Mouse (Mus musculus): ENCODE data around the gene Cd36. TPM values are rescaled to one million over a fixed set of nuclear protein-coding genes. Genes with fewer than 3 reads are reported as not detected.

Gene Cd36
- total RNA-seq, 2 experiments from 2014 or later, result 272 to 471 TPM

DNA sequence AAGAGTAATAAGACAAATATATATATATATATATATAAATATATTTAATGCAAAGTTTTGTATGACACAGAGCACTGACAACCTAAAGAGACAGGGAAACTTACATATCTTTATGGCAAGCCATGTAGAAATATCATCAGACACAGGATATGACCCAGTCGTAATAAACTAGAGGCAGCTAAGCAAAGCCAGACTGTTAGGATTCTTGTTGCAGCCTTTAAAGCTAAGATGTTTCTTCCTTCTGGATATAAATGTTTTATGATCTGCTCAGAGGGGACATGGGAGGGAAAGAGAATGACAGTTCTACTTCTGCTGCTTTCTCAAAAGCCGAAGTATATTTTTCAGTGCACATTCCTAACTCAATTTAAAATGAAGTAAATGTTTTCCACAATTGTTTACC is 14.3 kb downstream of the Cd36 start:
- intact Hi-C loops (cut with DNase I; ENCODE audit: low total_unique reads), result no loop called here

DNA sequence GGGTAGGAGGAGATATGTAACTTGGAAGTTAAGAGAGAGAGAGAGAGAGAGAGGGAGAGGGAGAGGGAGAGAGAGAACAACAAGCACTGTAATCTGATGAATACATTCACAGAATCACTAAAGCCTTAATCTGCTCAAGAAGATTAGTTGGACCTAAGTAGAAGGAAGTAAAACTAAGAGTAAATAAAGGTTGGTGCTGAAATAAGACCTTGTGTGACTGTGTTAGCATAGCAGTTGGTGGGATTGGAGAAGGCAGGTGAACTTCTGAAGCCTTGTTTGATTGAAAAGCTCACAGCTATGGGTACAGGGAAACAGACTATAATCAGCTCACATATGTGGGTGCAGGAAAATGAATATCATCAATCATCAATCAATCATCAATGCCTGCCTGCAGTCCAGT is 23.2 kb downstream of the Cd36 start:
- no peak for DNase-seq
- intact Hi-C loops (cut with DNase I; ENCODE audit: low total_unique reads), result no loop called here

More for the DNA sequence above, 14.3 kb downstream of the Cd36 start:
- DNase-seq, result no peak

DNA sequence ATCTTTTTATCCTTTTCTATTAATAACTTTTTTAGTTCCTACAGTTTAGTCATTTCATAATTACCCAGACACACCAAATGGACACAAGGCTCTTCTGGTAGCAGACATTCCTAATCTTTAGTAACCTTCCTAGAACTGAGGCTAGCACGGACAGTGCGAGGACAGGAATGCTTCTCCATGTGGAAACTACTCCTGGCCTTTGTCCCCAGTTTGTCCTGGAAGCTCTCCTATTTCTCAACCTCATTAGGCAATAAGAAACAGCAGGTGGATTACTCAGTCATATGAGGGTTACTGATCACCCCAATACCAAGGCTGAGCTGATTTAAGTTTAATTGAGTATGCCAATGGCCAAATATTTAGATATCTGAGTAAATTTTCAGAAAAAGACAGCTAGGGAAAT is 25.5 kb downstream of the Cd36 start:
- intact Hi-C loops (cut with DNase I; ENCODE audit: low total_unique reads), result no loop called here
- no peak for DNase-seq

DNA sequence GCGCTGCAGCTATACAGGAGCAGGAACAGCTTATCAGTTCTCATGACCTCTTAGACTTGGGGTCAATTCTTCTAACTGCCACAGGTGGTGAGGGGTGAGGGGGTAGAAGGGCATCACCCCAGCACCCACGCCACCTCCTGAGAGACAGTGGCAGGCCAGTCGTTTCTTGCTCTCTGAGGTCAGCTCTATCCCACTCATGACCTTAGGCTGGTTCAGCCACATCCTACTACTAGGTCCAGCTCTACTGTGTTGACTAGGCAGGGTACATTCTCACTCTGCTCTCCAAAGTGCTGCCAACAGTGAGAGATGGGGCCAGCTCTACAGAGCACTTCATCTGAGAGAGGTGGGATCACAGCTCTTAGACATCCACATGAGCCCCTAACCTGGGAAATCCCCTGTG is 30.2 kb downstream of the Cd36 start:
- intact Hi-C loops (cut with DNase I; ENCODE audit: low total_unique reads), result no loop called here
- no peak for DNase-seq

DNA sequence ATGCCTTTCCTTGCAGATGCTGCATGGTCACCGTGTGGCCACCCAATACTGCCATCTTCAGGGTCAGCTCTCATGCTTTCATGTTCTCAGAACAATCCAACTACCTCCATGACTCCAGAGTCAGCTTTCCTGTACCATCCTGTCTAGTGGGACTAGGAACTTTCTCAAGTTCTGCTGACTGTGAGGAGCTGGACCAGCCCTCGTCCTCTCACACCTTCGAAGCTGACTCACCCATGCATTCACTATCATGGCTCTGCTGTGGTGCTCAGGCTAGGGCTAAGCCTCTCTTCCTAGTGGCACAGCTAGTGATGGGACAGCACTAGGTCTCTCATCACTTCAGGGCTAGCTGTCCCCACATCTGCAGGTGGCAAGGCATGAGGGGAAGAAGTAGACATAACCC is 30.7 kb downstream of the Cd36 start:
- intact Hi-C loops (cut with DNase I; ENCODE audit: low total_unique reads), result no loop called here

DNA sequence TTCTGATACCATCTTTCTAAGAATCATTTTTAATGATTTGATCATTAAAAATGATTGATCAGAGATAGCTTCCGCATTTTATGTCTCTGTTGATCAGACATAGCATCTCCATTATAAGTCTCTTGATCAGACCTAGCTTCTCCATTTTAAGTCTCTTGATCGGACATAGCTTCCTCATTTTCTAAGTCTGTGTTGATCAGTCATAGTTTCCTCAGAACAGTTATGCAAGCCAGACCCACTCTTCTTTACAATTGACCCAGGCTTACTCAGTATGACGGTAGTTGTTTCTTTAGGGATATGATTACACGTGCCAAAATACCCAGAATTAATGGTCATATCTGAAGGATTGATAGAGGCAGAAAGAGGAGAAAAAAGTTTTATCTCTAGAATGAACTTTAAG is 31.3 kb downstream of the Cd36 start:
- intact Hi-C loops (cut with DNase I; ENCODE audit: low total_unique reads), result no loop called here
- no peak for DNase-seq

More for the DNA sequence above, 30.7 kb downstream of the Cd36 start:
- DNase-seq, result no peak

DNA sequence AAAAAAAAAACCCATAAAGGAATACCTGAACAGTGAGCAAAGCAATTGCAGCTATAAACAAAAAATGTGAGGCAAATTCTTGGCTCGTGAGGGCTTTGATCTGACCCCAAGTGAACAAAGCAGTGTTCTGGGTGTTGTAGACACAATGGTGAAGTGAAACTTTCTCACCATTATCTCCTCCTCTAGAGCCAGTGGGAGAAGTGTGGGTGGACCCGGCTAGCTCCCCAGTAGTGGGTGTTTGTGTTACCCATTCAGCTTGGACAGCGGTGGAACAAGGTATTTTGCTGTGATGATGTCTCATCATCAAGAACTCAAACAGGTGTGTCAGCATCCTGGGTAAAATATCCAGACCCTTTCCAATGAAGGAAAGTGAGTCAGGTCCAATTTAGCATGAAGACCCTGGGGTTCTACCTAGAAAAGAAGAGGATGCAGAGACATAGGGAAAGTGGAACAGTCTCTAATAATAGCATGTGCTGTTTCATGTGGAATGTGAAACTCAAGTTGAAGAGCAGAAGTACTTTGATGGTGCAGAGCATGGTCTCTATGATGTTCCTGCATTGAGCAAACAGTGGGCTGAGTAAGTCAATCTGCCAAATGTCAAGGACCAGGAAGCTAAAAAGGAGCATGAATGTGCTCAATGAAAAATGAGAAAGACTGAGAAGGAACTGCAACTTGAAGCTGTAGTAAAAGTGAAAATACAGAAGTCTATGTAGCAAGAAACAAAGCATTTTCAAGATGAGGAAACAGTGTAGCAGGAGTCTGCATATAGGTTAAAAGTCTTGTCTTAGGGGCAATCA is 34.3 kb downstream of the Cd36 start:
- DNase-seq, result no peak
- intact Hi-C loops (cut with DNase I; ENCODE audit: low total_unique reads), result no loop called here

DNA sequence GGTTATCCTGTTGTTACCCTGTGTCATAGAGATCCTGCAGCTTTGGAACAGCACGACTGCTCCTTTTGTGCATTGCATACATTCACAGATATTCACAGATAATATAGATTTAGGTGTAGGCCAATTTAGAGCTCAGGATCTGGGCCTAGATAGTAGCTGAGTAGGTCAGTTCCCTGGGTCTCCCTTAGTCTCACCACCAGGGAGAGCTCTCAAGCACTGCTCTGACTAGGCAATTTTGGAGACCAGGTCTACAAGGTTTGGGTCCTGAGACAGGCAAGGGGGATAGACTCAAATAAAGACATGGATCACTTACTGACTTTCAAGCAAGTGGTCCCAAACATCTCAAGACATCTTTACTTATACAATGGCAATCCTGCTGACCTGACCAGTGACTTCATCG is 38.0 kb downstream of the Cd36 start:
- intact Hi-C loops (cut with DNase I; ENCODE audit: low total_unique reads), result no loop called here
- no peak for DNase-seq

DNA sequence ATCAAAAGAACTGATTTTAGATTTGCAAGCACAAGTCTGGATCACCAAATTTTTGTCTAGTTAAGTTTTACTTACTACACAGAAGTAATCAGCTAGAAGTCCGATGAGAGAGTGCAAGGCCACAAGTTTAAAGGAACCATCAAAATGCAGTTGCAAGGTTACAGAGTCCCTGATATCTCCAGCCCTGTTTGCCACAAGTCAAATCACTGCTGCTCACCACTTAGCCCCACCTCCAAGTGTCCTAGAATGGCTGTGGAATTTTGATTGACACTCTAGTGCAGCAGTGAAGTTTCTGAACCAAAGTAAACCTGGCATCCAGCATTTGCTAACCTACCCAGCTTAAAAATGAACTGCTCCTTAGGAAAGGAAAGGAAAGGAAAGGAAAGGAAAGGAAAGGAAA is 39.0 kb downstream of the Cd36 start:
- intact Hi-C loops (cut with DNase I; ENCODE audit: low total_unique reads), result no loop called here
- DNase-seq, result no peak

DNA sequence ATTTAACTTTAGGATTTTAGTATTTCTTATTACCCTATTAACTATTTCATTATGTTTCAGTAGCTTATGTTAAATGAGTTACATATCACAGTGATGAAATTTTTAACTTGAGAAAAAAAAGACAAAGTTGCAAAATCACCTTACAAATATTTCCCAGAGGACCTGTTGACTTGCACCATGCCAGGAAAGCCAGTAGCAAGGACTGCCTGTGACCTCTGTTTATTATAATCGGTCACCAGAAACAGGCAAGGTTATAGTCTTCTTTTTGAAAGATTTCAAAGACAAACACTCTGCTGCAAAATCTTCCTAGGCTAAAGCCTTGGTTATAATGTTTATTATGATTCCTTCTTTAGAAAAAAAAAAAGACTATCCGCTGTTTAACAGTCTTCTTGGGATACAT is 39.9 kb downstream of the Cd36 start:
- intact Hi-C loops (cut with DNase I; ENCODE audit: low total_unique reads), result no loop called here
- no peak for DNase-seq

DNA sequence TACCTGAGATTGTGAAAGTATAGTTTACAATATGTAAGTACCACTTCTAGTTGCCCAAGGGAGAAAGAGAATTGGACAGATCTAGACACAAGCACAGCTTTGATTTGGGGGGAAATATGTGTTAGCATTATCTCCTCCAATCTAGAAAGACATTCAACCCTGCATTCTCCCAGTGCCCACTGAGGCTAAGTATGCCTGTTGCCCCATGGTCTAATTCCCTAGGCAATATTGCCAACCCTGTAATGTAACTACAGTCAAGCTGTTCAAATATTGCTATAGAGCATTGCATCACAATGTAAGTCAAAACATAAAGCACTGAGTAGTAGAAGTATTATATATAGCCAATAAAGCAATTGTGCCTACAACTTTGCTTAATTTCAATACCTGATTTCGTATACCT is 40.3 kb downstream of the Cd36 start:
- intact Hi-C loops (cut with DNase I; ENCODE audit: low total_unique reads), result no loop called here
- no peak for DNase-seq

DNA sequence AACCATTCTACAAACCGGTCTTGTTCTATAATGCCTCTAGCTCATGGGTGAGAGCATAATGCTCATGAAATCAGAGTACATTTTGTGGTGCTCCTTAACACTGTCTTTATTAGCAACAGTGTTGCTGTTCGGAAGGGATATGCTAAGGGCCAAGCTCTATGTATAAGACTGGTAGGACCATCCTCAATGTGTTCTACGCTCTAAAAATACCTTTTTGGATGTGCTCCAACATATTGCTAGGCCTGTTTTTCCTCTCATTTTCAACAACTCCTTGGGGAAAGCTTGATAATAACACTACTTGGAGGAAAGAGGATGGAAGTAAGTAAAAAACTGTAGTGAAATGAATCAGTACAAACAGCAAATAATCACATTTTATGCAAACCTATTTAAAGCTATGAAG is 44.7 kb downstream of the Cd36 start:
- DNase-seq, result no peak
- intact Hi-C loops (cut with DNase I; ENCODE audit: low total_unique reads), result no loop called here

DNA sequence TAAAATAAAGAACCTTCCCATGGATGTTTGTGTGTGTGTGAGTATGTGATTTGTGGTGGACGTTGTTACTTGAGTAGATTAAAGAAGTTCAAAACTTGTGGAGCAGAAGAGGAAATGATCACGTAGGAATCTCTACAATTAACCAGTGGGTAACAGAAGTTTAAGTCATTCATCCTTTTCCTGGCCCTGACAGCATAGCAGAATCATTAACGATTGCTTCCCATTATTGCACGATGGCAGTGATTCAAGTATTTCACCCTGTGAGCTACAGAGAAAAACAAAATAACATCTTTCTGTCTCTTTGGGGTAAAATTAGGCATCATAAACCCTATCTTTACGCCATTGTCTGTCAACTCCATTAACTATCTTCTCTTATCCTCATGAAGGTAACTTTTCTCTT is 45.3 kb downstream of the Cd36 start:
- intact Hi-C loops (cut with DNase I; ENCODE audit: low total_unique reads), result no loop called here
- no peak for DNase-seq

DNA sequence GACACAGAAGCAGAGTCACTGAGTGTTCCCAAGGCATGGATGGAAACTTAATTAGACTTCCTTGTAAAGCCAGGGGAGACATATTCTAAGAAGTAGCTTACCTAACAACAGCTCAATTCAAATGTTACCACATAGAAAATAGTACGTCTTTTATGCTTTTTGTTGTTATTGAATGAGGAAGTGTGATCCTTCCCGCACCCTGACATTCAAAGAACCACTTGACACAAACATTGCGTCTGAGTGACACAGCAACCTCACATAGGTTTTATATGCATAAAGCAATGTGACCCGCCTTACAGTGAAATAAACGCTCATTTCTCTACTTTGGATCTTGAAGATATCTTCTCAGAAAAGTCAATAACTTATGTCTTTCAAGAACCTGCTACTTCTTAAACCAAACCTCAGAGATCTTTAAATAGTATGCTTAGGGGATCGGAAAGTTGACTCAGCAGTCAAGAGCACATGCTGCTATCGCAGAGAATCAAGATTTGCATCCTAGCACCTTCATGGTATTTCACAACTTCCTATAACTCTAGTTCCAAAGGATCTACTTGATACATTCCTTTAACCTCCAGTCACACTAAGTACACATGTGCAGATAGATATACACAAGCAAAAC is 46.4 kb downstream of the Cd36 start:
- no peak for DNase-seq
- intact Hi-C loops (cut with DNase I; ENCODE audit: low total_unique reads), result no loop called here

DNA sequence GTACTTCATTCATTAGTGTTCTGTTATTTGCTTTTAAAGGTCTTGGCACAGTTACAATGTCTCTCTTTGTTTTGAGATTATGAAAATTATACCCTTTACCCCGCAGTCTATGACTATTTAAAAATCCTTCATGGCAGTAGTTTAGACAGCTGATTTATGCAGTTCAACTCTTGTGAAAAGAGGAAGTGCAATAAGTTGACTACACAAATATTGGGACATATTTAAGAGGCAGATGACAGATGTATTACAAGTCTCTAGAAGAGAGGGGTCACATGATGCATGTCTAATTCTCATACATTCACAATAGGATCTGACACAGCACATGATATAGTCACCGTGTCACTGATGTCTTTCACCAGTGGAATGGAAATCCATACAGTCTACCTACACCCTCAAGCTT is 49.1 kb downstream of the Cd36 start:
- no peak for DNase-seq
- intact Hi-C loops (cut with DNase I; ENCODE audit: low total_unique reads), result no loop called here

DNA sequence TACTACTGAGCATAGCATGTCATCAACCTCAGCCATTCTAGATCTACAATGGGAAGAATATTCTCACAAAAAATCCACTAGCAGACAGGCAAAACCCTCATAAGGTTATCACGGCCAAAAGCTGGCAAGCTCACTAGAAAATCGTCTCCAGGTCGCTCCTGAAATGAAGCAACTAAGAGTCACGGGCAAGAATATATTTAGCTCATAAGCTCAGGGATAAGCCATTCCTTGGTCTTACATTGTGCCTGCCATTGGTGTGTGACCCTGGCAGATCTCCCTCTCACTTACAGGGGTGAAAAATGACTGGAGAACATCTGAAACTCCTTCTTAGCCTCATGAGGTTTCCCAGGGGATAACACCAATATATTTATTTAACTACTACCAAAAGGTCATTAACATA is 52.2 kb downstream of the Cd36 start:
- intact Hi-C loops (cut with DNase I; ENCODE audit: low total_unique reads), result no loop called here
- no peak for DNase-seq

DNA sequence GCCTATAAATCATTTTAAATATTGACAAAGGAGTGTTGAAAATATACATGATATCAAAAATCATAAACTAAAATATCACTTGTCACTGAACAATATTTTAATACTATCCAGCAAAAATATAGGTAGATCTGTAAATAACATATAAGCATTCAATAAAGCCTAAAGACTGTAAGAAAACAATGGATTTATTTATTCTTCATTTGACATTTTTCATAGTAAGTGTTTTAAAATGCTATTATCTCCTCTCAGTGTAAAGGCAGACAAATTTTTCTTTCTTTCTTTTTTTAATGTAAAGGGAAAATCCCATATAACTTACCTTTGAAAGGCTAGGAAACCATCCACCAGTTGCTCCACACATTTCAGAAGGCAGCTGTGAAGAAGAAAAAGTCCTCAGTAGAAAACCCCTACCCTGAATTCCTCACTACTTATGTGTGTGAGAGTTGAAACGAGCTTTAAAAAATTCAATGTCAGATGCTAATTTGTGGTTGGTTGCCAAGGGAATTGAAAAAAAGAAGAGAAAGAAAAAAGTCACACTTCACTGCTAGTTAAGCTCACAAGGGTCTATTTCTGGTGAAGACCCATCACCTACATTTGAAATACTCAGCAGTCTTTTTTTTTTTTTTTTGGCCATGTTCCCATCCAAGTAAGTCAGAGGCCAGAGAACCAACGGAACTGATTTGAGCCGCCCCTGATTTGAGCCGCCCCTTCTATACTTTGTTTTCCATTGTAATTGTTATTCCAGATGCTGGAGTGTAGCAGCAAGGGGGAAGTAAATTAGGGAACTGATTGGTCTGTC is 53.1 kb downstream of the Cd36 start:
- no peak for DNase-seq
- intact Hi-C loops (cut with DNase I; ENCODE audit: low total_unique reads), result no loop called here

DNA sequence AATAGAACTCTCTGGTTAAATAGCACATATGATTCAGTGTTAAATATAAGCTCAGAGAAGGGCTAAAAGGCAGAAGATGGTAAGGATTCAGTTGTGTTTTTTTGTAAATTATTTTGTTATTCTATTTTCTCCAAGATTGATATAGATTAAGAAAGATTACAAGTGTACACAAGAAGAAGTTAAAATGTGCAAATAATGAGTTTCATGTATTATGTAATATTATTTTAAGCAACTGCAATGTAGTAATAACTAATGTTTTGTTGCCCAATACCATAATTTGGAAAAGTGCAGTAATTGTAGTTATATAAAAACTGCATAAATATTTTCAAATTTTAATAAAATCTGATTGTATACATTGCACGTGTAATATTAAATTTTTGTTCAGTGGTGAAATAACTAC is 54.8 kb downstream of the Cd36 start:
- intact Hi-C loops (cut with DNase I; ENCODE audit: low total_unique reads), result no loop called here

DNA sequence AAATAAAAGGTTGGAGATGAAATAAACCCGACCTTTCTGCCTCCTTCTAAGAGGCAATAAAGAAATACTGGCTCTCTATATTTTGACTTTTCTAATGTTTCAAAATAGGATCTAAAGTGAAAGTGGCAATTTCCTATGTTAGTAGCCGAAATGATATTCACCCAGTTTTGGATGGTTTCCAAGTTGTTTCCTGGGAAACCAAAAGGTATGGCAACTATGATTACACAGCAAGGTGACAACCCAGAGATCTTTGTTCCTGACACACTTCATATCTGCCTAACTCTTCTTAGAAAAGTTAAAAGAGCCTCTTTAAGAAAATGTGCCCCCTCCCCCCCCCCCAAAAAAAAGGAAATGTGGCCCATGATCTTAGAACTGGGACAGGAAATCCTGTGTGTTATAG is 58.1 kb downstream of the Cd36 start:
- intact Hi-C loops (cut with DNase I; ENCODE audit: low total_unique reads), result no loop called here

More for the DNA sequence above, 54.8 kb downstream of the Cd36 start:
- DNase-seq, result no peak

DNA sequence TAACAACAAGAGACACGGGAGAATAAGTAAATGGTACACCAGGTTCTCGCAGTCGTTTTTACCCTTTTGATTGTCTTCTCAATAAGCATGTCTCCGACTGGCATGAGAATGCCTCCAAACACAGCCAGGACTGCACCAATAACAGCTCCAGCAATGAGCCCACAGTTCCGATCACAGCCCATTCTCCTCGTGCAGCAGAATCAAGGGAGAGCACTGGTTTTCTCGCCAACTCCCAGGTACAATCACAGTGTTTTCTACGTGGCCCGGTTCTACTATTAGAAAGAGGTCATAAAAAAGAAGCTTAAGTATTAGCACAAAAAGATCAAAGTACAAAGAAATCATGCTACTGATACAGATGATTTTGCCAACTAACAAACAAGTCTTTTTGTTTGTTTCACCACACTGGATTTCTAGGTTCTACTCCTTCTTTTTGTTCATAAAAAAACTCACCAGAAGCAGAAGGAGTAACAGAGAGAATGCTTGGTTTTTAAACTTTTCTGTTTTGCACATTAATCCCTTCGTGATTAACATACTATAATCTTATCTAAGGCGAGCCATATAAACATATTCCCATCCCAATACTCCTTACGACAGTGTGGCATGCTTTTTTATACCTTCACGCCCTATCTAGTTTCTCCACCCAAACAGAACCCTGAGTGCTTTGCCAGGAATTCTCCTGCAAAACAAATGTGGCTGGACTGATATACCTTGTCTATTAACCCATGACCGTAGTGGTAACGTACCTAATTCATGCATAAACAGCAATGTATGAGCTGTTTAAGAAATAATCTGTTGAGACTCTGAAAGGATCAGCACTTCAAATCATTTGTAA is 59.7 kb downstream of the Cd36 start:
- intact Hi-C loops (cut with DNase I; ENCODE audit: low total_unique reads), result no loop called here
- DNase-seq, result no peak

More for the DNA sequence above, 58.1 kb downstream of the Cd36 start:
- no peak for DNase-seq
